Mouse (Mus musculus): ENCODE measurements around the gene Zfp292. TPM values are rescaled to one million over a fixed set of nuclear protein-coding genes. Genes with fewer than 3 reads are reported as not detected.
"Not testable (repeated sequence)": the region's sequence is repeated elsewhere in the genome, so short reads cannot be mapped to it uniquely, and the experiment has no call there.

Gene Zfp292
- 31.0 and 33.0 TPM in 2 replicates for polyA plus RNA-seq (2015; fragmentation: Nextera tagmentation; extraction: Ambion mirVana)

GRCm38 (mm10) chr4:34882818-34883217, at the start of gene Zfp292:
TSS of gene Zfp292 (minus strand) at chr4:34882960.
- H3K36me3 ChIP-seq (replicated peaks) = no peaks in the 10 kb centered on the region
- H3K27me3 ChIP-seq (replicated peaks) = no peaks in the 10 kb centered on the region
- peak; percentile 95 for ATAC-seq (replicated peaks)
- WGBS = under 1% methylated on average over 31 of the region's 44 CpGs
- H3K4me2 ChIP-seq = peak within 1 kb of the TSS; percentile 57
- peaks cover 32% of the 10 kb centered on the region for H3K4me1 ChIP-seq
- peak within 1 kb of the TSS; percentile 99 for H3K27ac ChIP-seq
- peak within 1 kb of the TSS; percentile 97 for H3K4me3 ChIP-seq
- H3K9me3 ChIP-seq = no peaks in the 10 kb centered on the region
- peak within 1 kb of the TSS; percentile 98 for H3K9ac ChIP-seq

GRCm38 (mm10) chr4:34928386-34928785, 45.6 kb upstream of the Zfp292 start:
- 82% methylated on average over 7 of the region's 7 CpGs for WGBS
- not testable (repeated sequence) for H3K27ac ChIP-seq; H3K9me3 ChIP-seq; H3K9ac ChIP-seq; H3K4me1 ChIP-seq; H3K36me3 ChIP-seq (replicated peaks); H3K27me3 ChIP-seq (replicated peaks); H3K4me3 ChIP-seq; H3K4me2 ChIP-seq; ATAC-seq (replicated peaks)

DNA sequence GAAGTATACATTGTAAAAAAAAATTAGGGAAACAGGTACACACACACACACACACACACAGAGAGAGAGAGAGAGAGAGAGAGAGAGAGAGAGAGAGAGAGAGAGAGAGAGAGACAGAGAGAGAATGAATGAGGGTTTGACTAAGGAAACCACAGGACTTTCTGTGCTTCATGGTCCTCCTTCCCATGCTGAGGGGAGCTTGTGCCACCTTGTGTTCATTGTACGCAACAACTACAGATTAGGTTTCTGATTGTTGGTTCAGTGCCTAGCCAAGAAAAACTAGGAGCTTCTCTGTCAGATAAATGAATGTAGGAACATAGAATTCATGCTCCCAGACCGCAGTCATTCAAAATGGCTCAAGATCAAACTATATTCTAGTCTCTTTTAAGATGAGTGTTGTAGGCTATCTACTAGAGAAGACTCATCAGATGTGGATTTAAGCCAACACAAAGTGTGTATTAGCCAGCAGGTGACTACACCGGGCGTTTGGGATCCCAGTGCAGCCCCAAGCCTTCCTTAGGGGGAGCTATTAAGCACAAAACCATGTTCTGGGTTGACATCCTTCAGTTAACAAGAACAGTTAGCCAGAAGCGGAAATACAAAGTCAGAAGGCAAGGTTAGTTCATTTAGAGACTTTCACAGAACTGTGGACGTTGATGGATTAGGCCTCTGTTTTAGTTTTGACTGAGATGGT, 39.6 kb upstream of the Zfp292 start:
- no peak overlapping the region for H3K4me2 ChIP-seq
- no peak overlapping the region for H3K9ac ChIP-seq
- ATAC-seq (replicated peaks) = peak; percentile 81
- 71% methylated on average over 6 of the region's 6 CpGs for WGBS
- H3K4me1 ChIP-seq = no peaks in the 10 kb centered on the region
- no peak overlapping the region for H3K4me3 ChIP-seq
- no peak overlapping the region for H3K27ac ChIP-seq
- no peaks in the 10 kb centered on the region for H3K36me3 ChIP-seq (replicated peaks)
- H3K27me3 ChIP-seq (replicated peaks) = no peaks in the 10 kb centered on the region
- H3K9me3 ChIP-seq = no peaks in the 10 kb centered on the region

- no peak overlapping the region for H3K4me2 ChIP-seq
- no peak overlapping the region for H3K9ac ChIP-seq
- H3K36me3 ChIP-seq (replicated peaks) = no peaks in the 10 kb centered on the region
- WGBS = 45% methylated on average over 7 of the region's 7 CpGs
- H3K9me3 ChIP-seq = no peaks in the 10 kb centered on the region
- H3K27ac ChIP-seq = no peak overlapping the region
- no peaks in the 10 kb centered on the region for H3K4me1 ChIP-seq
- H3K4me3 ChIP-seq = no peak overlapping the region
- no peak for ATAC-seq (replicated peaks)
- no peaks in the 10 kb centered on the region for H3K27me3 ChIP-seq (replicated peaks)
These were observed 34.6 kb upstream of the Zfp292 start for GRCm38 (mm10) chr4:34917400-34917799.

DNA sequence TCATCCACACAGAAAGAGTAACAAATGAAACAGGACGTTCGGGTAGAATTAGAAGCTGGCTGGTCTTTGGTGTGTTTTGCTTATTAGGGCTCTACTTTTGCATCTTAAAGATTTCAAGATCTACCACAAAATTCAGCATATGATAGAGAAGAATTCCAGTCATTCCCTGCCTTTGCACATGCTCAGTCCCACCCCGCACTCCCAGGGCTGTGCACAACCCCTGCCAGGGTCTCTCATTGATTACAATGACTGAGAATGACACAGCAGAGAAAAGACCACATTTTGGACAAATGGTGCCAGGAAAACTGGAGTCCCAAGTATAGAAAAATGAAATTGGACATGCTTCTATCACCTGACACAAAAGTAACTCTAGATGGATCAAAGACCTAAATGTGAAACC, 29.4 kb upstream of the Zfp292 start:
- no peaks in the 10 kb centered on the region for H3K27me3 ChIP-seq (replicated peaks)
- H3K36me3 ChIP-seq (replicated peaks) = no peaks in the 10 kb centered on the region
- 87% methylated on average over 3 of the region's 3 CpGs for WGBS
- no peaks in the 10 kb centered on the region for H3K4me1 ChIP-seq
- no peak overlapping the region for H3K27ac ChIP-seq
- no peak overlapping the region for H3K9ac ChIP-seq
- H3K4me2 ChIP-seq = no peak overlapping the region
- H3K4me3 ChIP-seq = no peak overlapping the region
- no peak for ATAC-seq (replicated peaks)
- no peaks in the 10 kb centered on the region for H3K9me3 ChIP-seq

- Histone ChIP-seq H3K4me1 (no peaks in the 10 kb centered on the region), H3K4me3 (no peak overlapping the region), H3K4me2 (no peak overlapping the region), H3K36me3 (replicated peaks) (no peaks in the 10 kb centered on the region), H3K9me3 (no peaks in the 10 kb centered on the region), H3K9ac (no peak overlapping the region), H3K27me3 (replicated peaks) (no peaks in the 10 kb centered on the region), H3K27ac (no peak overlapping the region)
- ATAC-seq (replicated peaks) = no peak
- 75% methylated on average over 3 of the region's 3 CpGs for WGBS
These were observed 28.6 kb upstream of the Zfp292 start for GRCm38 (mm10) chr4:34911401-34911800.

DNA sequence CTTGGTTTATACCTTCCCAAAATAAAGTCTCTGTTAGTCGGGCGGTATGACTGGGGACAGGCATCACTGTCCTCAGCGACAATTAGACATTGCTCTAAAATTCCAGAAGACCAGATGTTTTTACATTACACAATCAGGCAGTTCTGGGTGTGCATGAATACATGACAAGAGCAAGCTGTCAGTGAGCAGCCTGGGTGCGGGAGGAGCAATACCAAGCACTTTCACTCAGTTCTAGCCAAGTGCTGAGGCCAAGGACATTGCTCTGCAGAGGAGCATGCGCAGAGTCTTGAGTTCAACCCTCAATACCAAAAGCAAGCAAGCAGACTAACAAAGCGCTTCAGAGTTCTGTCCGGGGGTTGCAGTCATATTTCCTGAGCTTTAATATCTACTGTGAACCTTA, 25.4 kb upstream of the Zfp292 start:
- H3K9me3 ChIP-seq = no peaks in the 10 kb centered on the region
- no peaks in the 10 kb centered on the region for H3K36me3 ChIP-seq (replicated peaks)
- no peaks in the 10 kb centered on the region for H3K27me3 ChIP-seq (replicated peaks)
- H3K9ac ChIP-seq = no peak overlapping the region
- H3K4me1 ChIP-seq = no peaks in the 10 kb centered on the region
- 92% methylated on average over 7 of the region's 7 CpGs for WGBS
- no peak overlapping the region for H3K4me2 ChIP-seq
- no peak overlapping the region for H3K4me3 ChIP-seq
- no peak for ATAC-seq (replicated peaks)
- H3K27ac ChIP-seq = no peak overlapping the region

GRCm38 (mm10) chr4:34907026-34907425, 24.3 kb upstream of the Zfp292 start:
- Histone ChIP-seq H3K27ac (no peak overlapping the region), H3K36me3 (replicated peaks) (no peaks in the 10 kb centered on the region), H3K27me3 (replicated peaks) (no peaks in the 10 kb centered on the region), H3K9me3 (no peaks in the 10 kb centered on the region), H3K9ac (no peak overlapping the region), H3K4me2 (no peak overlapping the region), H3K4me3 (no peak overlapping the region), H3K4me1 (no peaks in the 10 kb centered on the region)
- no peak for ATAC-seq (replicated peaks)
- WGBS = 52% methylated on average over 14 of the region's 14 CpGs

- no peaks in the 10 kb centered on the region for H3K27me3 ChIP-seq (replicated peaks)
- ATAC-seq (replicated peaks) = no peak
- no peaks in the 10 kb centered on the region for H3K36me3 ChIP-seq (replicated peaks)
- no peak overlapping the region for H3K27ac ChIP-seq
- 77% methylated on average over 4 of the region's 4 CpGs for WGBS
- H3K4me2 ChIP-seq = no peak overlapping the region
- H3K9me3 ChIP-seq = no peaks in the 10 kb centered on the region
- no peak overlapping the region for H3K4me3 ChIP-seq
- no peaks in the 10 kb centered on the region for H3K4me1 ChIP-seq
- no peak overlapping the region for H3K9ac ChIP-seq
These were observed 23.4 kb upstream of the Zfp292 start for GRCm38 (mm10) chr4:34906151-34906550.

GRCm38 (mm10) chr4:34905396-34905795, 22.6 kb upstream of the Zfp292 start:
- Histone ChIP-seq H3K27ac (no peak overlapping the region), H3K4me3 (no peak overlapping the region), H3K4me1 (no peaks in the 10 kb centered on the region), H3K9ac (no peak overlapping the region), H3K9me3 (no peaks in the 10 kb centered on the region), H3K27me3 (replicated peaks) (no peaks in the 10 kb centered on the region), H3K4me2 (no peak overlapping the region), H3K36me3 (replicated peaks) (no peaks in the 10 kb centered on the region)
- 68% methylated on average over 5 of the region's 5 CpGs for WGBS
- ATAC-seq (replicated peaks) = no peak

GRCm38 (mm10) chr4:34901582-34901981, 18.8 kb upstream of the Zfp292 start:
- WGBS = 84% methylated on average over 3 of the region's 3 CpGs
- not testable (repeated sequence) for H3K9ac ChIP-seq; H3K9me3 ChIP-seq; H3K4me3 ChIP-seq; H3K4me1 ChIP-seq; H3K27ac ChIP-seq; H3K36me3 ChIP-seq (replicated peaks); H3K27me3 ChIP-seq (replicated peaks); H3K4me2 ChIP-seq; ATAC-seq (replicated peaks)

- no peaks in the 10 kb centered on the region for H3K36me3 ChIP-seq (replicated peaks)
- H3K4me1 ChIP-seq = no peaks in the 10 kb centered on the region
- no peak overlapping the region for H3K9ac ChIP-seq
- no peak overlapping the region for H3K4me2 ChIP-seq
- ATAC-seq (replicated peaks) = no peak
- H3K27me3 ChIP-seq (replicated peaks) = no peaks in the 10 kb centered on the region
- H3K27ac ChIP-seq = no peak overlapping the region
- 80% methylated on average over 4 of the region's 4 CpGs for WGBS
- H3K4me3 ChIP-seq = no peak overlapping the region
- H3K9me3 ChIP-seq = no peaks in the 10 kb centered on the region
These were observed 18.4 kb upstream of the Zfp292 start for GRCm38 (mm10) chr4:34901166-34901565.

- Histone ChIP-seq H3K4me1 (no peaks in the 10 kb centered on the region), H3K9ac (no peak overlapping the region), H3K9me3 (no peaks in the 10 kb centered on the region), H3K4me2 (no peak overlapping the region), H3K27ac (no peak overlapping the region), H3K4me3 (no peak overlapping the region), H3K36me3 (replicated peaks) (no peaks in the 10 kb centered on the region), H3K27me3 (replicated peaks) (no peaks in the 10 kb centered on the region)
- peak; percentile 72 for ATAC-seq (replicated peaks)
- 43% methylated on average over 9 of the region's 9 CpGs for whole genome bisulfite sequencing
These were observed 17.4 kb upstream of the Zfp292 start for GRCm38 (mm10) chr4:34900155-34900554.

Data from midbrain, embryonic 15.5 days (tissue).